8 mouse cellular contexts compared by ENCODE assay signal in the genomic region with DNA sequence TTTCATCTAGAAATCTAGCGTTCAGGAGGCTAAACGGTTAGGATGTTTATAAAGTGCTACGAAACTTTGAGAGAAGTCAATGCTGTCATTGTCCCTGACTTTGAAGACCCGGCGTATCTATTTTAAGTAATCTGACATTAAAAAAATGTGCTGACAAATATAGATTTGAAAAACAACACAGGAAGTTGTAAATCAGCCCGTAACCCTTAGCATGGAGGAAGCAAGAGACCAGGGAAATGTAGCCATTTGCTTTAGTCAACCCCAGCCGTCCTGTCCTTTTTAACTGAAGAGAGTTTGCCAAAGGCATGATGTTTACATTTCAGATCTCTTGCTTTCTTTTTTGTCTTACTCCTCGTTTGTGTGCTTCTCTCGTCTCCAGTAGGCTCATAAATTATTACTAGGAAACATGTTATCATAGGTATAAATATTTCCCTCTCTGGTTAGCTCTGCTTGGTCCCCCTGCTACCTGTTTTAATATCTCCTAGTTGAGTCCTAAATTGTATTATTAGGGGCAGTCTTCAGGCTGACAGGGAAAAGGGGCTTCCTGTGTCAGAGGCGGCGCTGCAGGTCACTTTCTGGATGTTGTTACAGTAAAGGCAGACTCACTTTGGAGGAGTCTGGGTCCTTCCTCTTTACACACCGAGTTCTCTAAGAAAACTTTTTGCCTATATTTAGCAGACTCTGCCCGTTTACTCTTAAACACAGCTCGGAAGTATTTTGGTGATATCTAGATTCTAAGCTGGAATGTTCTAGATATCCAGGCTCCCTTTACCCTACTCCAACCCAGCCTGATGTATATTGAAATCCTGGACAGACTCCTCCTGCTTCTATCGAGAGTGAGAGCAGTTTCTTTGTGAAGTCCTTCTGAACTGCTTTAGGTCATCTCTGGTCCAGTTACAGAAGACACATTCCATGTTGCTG.
A peak's percentile ranks its signal among the peaks of the same experiment; 100 is the strongest.
DNase-seq lines count a peak whose midpoint lies in the region; ATAC-seq and TF ChIP-seq lines count a peak whose summit lies in the region.

No protein-coding gene starts in this region.

- H3K27ac ChIP-seq in liver, adult 2 months (replicated peaks; ENCODE audit: insufficient read depth, low read depth, low read length), result peak overlapping the region; percentile 91
- no peak overlapping the region for H3K27ac ChIP-seq in hindbrain, embryonic 12.5 days

- H3K9me3 ChIP-seq in hindbrain, embryonic 12.5 days (replicated peaks), result no peaks in the 10 kb centered on the region

- no peaks in the 10 kb centered on the region for H3K27me3 ChIP-seq in liver, adult 2 months (ENCODE audit: control insufficient read depth, insufficient read depth, low read length)
- H3K27me3 ChIP-seq in hindbrain, embryonic 12.5 days, result no peaks in the 10 kb centered on the region

- intact Hi-C loops in heart, postnatal 10 days (cut with DNase I), result loop anchor here (5.0 kb wide), 1 partner anchor 94 kb away; no protein-coding TSS in a partner anchor

- no peak for ATAC-seq in hindbrain, embryonic 12.5 days (ENCODE audit: low FRiP score)

- no peak overlapping the region for H3K4me2 ChIP-seq in hindbrain, embryonic 12.5 days (replicated peaks)

- no peaks in the 10 kb centered on the region for H3K79me2 ChIP-seq in liver, adult 2 months (ENCODE audit: control insufficient read depth, insufficient read depth, low read length)

- TF ChIP-seq POLR2A in liver, adult 2 months (IDR thresholded peaks at IDR 0.05; ENCODE audit: extremely low read depth, insufficient read depth, low read length), result no peak

- no peaks in the 10 kb centered on the region for H3K36me3 ChIP-seq in liver, adult 2 months (ENCODE audit: control insufficient read depth, insufficient read depth, low read length)
- no peaks in the 10 kb centered on the region for H3K36me3 ChIP-seq in hindbrain, embryonic 12.5 days

- H3K4me3 ChIP-seq in liver, adult 2 months (ENCODE audit: insufficient read depth, low read depth, low read length), result no peak overlapping the region
- no peak overlapping the region for H3K4me3 ChIP-seq in hindbrain, embryonic 12.5 days

- DNase-seq in kidney, adult 18-20 months, result peak; percentile 9
- no peak for DNase-seq in kidney, adult 11 months
- peak; percentile 23 to 38 for DNase-seq in heart, postnatal 10 days
- DNase-seq in liver, adult 2 months (ENCODE audit: extremely low read depth, low read depth, low spot score), result peak; percentile 58
- DNase-seq in spleen, postnatal 36 days (ENCODE audit: low spot score in 2 of 2), result peak; percentile 38 to 60
- no peak for DNase-seq in embryo, embryonic 10.5 days (ENCODE audit: low spot score)
- no peak for DNase-seq in frontal cortex, postnatal 10 days (ENCODE audit: low spot score in 2 of 2)

- H3K9ac ChIP-seq in liver, adult 2 months (ENCODE audit: low read depth, low read length), result 0 out of 2 replicates have a peak overlapping the region, but pooled peaks have one; percentile 26
- no peak overlapping the region for H3K9ac ChIP-seq in hindbrain, embryonic 12.5 days

- H3K4me1 ChIP-seq in liver, adult 2 months (ENCODE audit: control insufficient read depth, insufficient read depth, low read length), result peaks cover 18% of the 10 kb centered on the region
- peaks cover 9% of the 10 kb centered on the region for H3K4me1 ChIP-seq in hindbrain, embryonic 12.5 days

- 17% methylated on average over 15 of the region's 15 CpGs for WGBS in liver, adult 2 months
- WGBS in hindbrain, embryonic 12.5 days, result 64% methylated on average over 15 of the region's 15 CpGs

- TF ChIP-seq CTCF in liver, adult 2 months (IDR thresholded peaks at IDR 0.05; ENCODE audit: low read depth, low read length), result no peak

Comparison
In these comparisons a context has a peak if more than half of its experiments do, and no peak if none do; other contexts are left out.
1. DNase-seq: peak in kidney, adult 18-20 months (single experiment), heart, postnatal 10 days (2 of 2), liver, adult 2 months (single experiment) and spleen, postnatal 36 days (2 of 2); none in kidney, adult 11 months (single experiment), embryo, embryonic 10.5 days (single experiment) and frontal cortex, postnatal 10 days (0 of 2).